Mouse (Mus musculus) kidney, adult 2 months (tissue): Measurements from ENCODE around the gene Ugt1a5. TPM values are rescaled to one million over a fixed set of nuclear protein-coding genes. Genes with fewer than 3 reads are reported as not detected.
"Not testable (repeated sequence)": the region's sequence is repeated elsewhere in the genome, so short reads cannot be mapped to it uniquely, and the experiment has no call there.

ENCODE experiments used
- DNase-seq: peaks from one replicate; pipeline ENCODE4 v3.0.0; 2021
- H3K27ac ChIP-seq: fragments of 200-500 bp; 2 replicates; pipeline ENCODE4 v1.5.1; 2012; ENCODE audit warnings: low read depth, low read length, control low read depth, inconsistent platforms; ENCODE audit not compliant: insufficient read depth
- H3K27me3 ChIP-seq: fragments of 200-500 bp; replicated peaks from 2 replicates; pipeline ENCODE4 v1.6.1; 2012; ENCODE audit warnings: mild to moderate bottlenecking, moderate library complexity, low read length, inconsistent platforms; ENCODE audit not compliant: control insufficient read depth, insufficient read depth
- H3K36me3 ChIP-seq: fragments of 200-500 bp; 2 replicates; pipeline ENCODE4 v1.6.1; 2012; ENCODE audit warnings: mild to moderate bottlenecking, moderate library complexity, low read length, inconsistent platforms; ENCODE audit not compliant: control insufficient read depth, insufficient read depth
- H3K4me1 ChIP-seq: fragments of 200-500 bp; 2 replicates; pipeline ENCODE4 v1.6.1; 2011; ENCODE audit warnings: low read length; ENCODE audit not compliant: control insufficient read depth, insufficient read depth
- H3K4me3 ChIP-seq: fragments of 200-500 bp; 2 replicates; pipeline ENCODE4 v1.5.1; 2011; ENCODE audit warnings: mild to moderate bottlenecking, low read depth, low read length, control low read depth; ENCODE audit not compliant: insufficient read depth
- CTCF ChIP-seq: fragments of 200-500 bp; conservative IDR thresholded peaks from 2 replicates; pipeline ENCODE4 v1.5.1; 2011; ENCODE audit warnings: low read depth, mild to moderate bottlenecking, control low read depth, low read length, moderate library complexity, mixed read lengths; ENCODE audit not compliant: insufficient read depth, insufficient read length
- POLR2A ChIP-seq: fragments of 200-500 bp; IDR thresholded peaks from one replicate; pipeline ENCODE4 v1.6.1; 2011; ENCODE audit warnings: low read depth, low read length, control low read depth
- WGBS: fragments of 180-500 bp; shearing (Covaris S2); methylation state at CpG from one replicate; pipeline ENCODE4 v1.1.7; 2018; 5-methylcytosine and 5-hydroxymethylcytosine counted together
- polyA plus RNA-seq: library from polyadenylated mRNA; depleted of rRNA; stranded (reverse); fragments of >200 nt; gene quantifications from 2 replicates; pipeline ENCODE4 v1.2.3, GENCODE M21; 2012; rRNA removed

Ugt1a5 gene
- 0.59 and 0.90 TPM in 2 replicates for polyA plus RNA-seq

- no peak for DNase-seq
- Histone ChIP-seq H3K27me3 (no peaks in the 10 kb centered on the region), H3K4me3 (no peak within 1 kb of the TSS)
Measured at GRCm38 (mm10) chr1:88165711-88166110, at the start of gene Ugt1a5. Gene Ugt1a5, plus strand, starts transcription at chr1:88166012.

DNA sequence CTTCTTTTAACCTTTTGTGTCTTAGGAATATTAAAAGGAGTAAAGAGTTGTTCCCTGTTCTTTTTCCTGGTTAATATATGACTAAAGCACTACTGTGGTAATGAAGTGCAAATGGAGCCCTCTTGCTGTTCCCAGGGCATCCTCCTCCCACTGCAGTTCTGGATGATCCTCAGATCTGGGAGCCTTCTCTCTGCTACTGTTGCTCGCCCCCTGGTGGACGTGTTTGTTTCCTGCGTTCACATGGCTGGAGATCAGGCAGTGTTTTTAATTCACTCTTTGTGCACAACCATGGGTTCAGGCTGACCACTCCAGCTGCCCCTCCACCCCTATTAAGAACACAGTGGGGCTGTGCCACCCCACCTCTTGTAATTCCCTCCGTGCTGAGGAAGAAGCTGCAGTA is 45.3 kb upstream of the Ugt1a5 start:
- DNase-seq, H3K27ac ChIP-seq, H3K36me3 ChIP-seq, H3K4me3 ChIP-seq, H3K4me1 ChIP-seq, H3K27me3 ChIP-seq: not testable (repeated sequence)
- 10% methylated on average over 4 of the region's 4 CpGs for WGBS
- peak; percentile 29; the same call in 1 of the 2 replicates for TF ChIP-seq CTCF

More at GRCm38 (mm10) chr1:88165711-88166110, at the start of gene Ugt1a5:
- Histone ChIP-seq H3K4me1 (no peaks in the 10 kb centered on the region), H3K36me3 (no peaks in the 10 kb centered on the region), H3K27ac (no peak within 1 kb of the TSS)
- WGBS = 74% methylated on average over 5 of the region's 5 CpGs
- TF ChIP-seq CTCF = 0 out of 2 replicates have a peak, but pooled peaks have one; percentile 16
- TF ChIP-seq POLR2A = no peak

GRCm38 (mm10) chr1:88121521-88121920 is 44.3 kb upstream of the Ugt1a5 start:
- not testable (repeated sequence) for H3K4me1 ChIP-seq, H3K27ac ChIP-seq, H3K36me3 ChIP-seq, H3K27me3 ChIP-seq, H3K4me3 ChIP-seq
- peak; percentile 65 for DNase-seq
- peak; percentile 45; the same call in 1 of the 2 replicates for TF ChIP-seq CTCF
- WGBS = no CpG with 5 or more reads among the region's 1 CpGs

DNA sequence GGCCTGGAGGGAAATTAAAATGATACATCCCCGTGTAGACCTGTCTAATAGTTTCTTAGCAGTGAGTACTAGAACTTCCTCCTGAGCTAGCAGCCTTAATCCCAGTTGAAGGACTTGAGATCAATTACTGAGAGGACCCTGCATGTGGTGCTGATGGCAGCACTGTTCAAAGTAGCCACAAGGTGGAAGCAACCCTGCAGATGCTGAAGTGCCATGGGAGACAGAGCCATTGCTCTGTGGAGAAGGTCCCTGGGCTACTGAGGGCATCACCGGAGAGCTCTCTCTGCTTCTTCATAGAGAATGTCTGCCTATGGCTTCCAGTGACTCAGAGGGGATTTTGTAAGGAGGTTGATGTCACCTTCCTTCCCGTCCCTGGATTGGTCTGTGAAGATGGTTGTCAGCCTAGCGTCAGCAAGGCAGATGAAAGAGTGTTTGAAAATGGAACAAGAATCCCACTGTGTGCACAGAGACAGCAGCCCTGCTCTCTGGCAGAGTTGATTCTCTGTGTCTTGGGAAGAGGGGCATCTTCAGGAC is 39.9 kb upstream of the Ugt1a5 start:
- not testable (repeated sequence) for H3K27me3 ChIP-seq, H3K27ac ChIP-seq, H3K4me1 ChIP-seq, H3K36me3 ChIP-seq, DNase-seq, H3K4me3 ChIP-seq
- 80% methylated on average over 4 of the region's 4 CpGs for WGBS
- TF ChIP-seq CTCF = peak; percentile 28; the same call in 1 of the 2 replicates

DNA sequence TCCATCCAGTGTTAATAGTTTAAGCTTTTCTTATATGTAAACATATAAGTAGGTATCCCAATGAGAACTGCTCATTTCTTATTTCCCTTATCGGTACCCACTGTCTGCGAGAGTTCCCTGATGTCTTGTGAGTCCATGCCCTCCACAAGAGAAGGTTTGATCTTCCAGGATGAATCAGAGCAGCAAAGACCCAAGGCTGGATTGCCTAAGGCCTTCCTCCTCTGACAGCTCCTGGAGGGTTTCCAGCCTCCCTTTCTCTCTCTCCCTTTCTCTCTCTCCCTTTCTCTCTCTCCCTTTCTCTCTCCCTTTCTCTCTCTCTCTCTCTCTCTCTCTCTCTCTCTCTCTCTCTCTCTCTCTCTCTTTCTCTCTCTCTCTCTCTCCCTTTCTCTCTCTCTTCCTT is 36.7 kb upstream of the Ugt1a5 start:
- H3K4me1 ChIP-seq, DNase-seq, H3K27me3 ChIP-seq, H3K36me3 ChIP-seq, H3K27ac ChIP-seq, H3K4me3 ChIP-seq: not testable (repeated sequence)
- WGBS = 89% methylated on average over 2 of the region's 2 CpGs

DNA sequence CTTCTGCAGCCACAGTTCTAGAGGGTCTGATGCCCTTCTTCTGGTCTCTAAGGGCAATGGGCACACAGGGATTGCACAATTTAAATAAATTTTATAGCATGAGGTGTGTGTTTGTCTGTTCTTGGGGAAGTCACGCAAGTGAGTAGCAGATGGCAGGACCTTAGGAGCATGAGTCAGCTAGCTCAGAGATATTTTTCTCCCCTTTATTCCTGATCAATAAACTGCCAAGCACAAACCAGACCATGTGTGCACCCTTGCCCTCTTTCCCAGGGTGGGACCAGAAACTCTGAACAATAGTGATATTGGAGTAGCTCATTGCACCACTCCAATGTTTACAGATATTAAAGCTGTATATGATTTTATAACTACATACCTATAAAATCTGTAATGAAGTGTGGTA is 35.6 kb upstream of the Ugt1a5 start:
- H3K27ac ChIP-seq, DNase-seq, H3K4me3 ChIP-seq, H3K27me3 ChIP-seq, H3K36me3 ChIP-seq, H3K4me1 ChIP-seq: not testable (repeated sequence)
- 98% methylated on average over 1 of the region's 1 CpGs for WGBS

DNA sequence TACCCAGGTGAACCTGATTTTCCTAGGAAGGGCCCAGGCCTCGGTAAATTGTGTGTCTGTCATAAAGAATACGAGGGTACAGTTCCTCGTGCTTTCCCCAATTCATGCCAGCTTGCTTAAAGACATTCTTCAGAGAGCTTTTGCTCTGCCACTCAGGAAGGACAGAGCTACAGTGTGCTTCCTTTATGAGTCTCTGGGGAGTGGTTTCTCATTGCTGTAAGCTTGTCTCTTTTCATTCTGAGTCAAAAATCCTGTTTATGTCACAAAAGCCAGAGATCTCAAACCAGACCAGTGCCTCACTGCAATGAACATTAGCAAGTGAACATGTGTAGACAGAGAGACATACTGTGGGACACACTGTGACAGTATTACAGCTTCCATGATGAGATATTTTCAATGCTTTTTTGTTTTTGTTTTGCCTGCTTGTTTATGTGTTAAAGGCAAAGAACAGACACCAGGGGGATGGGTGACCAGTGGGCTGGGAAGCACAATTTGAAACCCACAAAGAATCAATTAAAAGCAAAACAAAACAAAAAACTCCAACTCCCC is 31.8 kb upstream of the Ugt1a5 start:
- Histone ChIP-seq H3K27ac (peak overlapping the region; percentile 56), H3K36me3 (no peaks in the 10 kb centered on the region), H3K4me3 (no peak overlapping the region), H3K4me1 (peaks cover 13% of the 10 kb centered on the region), H3K27me3 (no peaks in the 10 kb centered on the region)
- no peak for DNase-seq
- TF ChIP-seq CTCF (no peak), POLR2A (no peak)
- 15% methylated on average over 3 of the region's 3 CpGs for WGBS

DNA sequence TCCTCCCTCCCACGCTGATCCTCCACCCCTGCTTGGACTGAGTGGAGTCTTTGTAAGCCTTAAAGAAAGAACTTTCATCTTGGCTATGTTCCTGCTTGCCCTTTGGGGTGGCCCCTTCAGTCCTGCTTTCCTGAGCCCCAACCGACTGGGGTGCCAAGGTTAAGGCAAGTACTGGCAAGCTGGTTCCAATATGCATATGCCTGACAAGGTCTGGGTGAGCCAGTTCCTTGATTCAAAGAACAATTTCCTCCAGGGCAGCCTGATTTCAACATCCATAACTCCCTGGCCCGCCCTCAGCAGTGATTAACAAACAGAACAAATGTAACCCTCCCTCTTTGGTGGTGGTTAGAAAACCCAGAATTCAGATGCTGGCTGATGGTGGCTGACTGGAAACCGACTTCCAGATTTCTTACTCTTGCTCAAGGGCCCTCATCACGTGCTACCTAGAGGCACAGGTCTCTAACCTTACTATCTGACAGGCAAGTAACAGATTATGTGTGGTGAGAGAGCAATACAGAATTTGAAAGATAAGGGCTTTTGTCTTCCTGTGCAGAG is 31.3 kb upstream of the Ugt1a5 start, which contains the start of gene Ugt1a6a:
Gene Ugt1a6a, plus strand, starts transcription at position 353 of the 555 bp plus-strand sequence.
- H3K4me1 ChIP-seq = peaks cover 13% of the 10 kb centered on the region
- 28% methylated on average over 5 of the region's 5 CpGs for WGBS
- DNase-seq = peak; percentile 60
- H3K36me3 ChIP-seq, H3K4me3 ChIP-seq, H3K27me3 ChIP-seq: not testable (repeated sequence)
- peak within 1 kb of the TSS; percentile 56 for H3K27ac ChIP-seq

DNA sequence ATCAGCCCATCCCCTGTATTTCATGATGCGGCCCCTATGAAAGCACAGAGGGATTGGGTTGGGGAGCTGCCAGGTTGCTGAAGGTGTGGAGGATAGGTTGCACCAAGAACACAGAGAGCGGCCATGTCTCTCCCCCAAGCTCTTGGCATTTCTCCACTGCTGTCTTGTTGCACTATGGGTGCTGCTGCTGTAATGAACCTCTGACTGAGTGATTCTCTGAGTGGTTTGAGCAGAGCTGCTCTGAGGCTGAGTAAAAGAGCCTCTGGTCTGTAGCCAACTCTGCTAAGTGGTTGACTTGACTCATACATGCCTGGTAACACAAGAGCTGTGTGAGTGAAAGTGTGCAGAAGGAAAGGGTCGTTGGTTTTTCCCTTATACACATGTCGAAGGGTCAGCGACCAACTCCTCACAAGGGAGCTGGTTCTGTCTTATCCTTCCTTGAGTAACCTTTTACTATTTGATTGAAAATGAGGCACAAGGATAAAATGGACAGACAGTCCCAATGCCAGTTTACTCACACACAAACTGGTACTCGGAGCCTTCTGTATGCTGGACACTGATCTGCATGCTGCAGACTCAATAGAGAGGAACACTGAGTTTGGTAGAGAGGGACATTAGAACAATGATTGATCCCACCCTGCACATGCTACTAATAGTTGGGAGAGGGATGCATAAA is 30.4 kb upstream of the Ugt1a5 start:
- not testable (repeated sequence) for DNase-seq, H3K36me3 ChIP-seq, H3K27me3 ChIP-seq, H3K27ac ChIP-seq, H3K4me3 ChIP-seq
- WGBS = 86% methylated on average over 6 of the region's 6 CpGs
- peaks cover 13% of the 10 kb centered on the region for H3K4me1 ChIP-seq
